Mouse (Mus musculus) cerebellum, adult 8-10 months (tissue): ENCODE data around the gene Ltbp1.

Experiments used
- DNase-seq: peaks from one replicate; pipeline ENCODE4 v3.0.0; 2022

Gene Ltbp1

DNA sequence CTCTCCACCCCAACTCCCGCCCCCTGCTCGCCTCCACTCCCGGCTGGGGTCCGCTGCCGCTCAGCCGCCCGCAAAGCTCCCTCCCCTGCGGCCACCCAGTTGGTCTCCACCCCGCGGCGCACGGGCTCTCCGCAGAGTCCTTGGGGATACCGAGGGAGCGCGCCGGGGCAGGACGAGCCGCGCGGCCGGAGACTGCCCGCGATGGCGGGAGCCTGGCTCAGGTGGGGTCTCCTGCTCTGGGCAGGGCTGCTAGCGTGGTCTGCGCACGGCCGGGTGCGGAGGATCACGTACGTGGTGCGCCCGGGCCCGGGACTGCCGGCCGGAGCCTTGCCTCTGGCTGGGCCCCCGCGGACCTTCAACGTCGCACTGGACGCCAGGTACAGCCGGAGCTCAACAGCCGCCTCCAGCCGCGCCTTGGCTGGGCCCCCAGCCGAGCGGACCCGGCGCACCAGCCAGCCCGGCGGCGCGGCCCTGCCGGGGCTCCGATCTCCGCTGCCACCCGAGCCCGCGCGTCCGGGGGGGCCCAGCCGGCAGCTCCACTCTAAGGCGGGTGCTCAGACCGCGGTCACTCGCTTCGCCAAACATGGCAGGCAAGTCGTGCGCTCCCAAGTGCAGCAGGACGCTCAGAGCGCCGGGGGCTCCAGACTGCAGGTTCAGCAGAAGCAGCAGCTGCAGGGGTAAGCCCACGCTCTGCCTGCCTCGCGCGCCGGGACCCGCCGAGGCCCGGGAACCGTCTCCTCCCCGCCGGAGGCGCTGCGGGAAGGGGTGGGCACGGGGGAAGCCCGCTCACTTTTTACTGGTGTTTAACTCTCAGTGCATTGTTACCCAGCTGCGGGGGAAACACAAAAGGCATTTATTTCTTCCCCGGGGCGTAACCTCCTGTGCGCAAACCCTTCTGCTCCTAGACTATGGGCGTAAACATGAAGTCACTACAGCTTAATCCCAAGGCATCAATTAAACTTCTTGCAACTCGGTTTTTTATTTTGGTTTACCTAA, 615 bp downstream of the Ltbp1 start:
- DNase-seq = no peak

DNA sequence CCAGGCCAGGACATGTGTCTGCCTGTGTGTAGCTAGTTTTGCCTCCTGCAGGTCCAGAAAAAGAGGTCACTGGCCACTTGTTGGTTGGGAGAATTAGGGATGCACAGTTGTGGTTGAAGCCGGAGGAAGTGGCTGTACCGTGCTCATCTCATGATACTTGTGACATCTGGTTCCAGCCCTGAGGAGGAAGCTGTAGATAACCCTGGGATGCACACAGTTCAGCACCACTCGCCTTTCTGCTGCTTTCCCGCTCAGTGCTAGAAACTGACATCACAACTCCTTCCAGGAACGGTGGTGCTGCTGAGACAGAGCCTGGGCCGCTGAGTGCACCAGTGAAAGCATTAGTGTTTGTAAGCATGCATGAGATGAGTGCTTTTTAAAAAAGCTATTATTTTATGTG, 5.6 kb downstream of the Ltbp1 start:
- DNase-seq = no peak

- no peak for DNase-seq
Measured at GRCm38 (mm10) chr17:75013211-75013610, 7.8 kb downstream of the Ltbp1 start.

DNA sequence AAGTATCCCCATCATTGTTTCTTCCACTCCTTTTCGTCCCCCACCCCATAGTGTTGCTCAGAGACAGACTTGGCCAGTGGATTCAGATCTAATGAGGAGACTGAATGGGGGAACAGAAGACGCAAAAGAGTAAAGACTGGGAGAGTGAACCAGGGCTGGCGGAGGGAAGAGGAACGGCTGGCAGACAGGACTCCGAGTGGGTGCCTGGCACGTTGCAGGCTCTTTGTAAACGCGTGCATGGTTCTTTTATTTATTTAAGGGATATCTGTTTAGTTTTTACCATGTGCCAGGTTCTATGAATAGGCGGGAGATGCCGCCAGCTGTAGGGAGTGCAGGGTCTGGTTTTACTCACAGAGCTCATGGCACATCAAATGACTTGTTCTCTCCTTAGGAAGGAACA, 8.5 kb downstream of the Ltbp1 start:
- no peak for DNase-seq

- no peak for DNase-seq
Measured at GRCm38 (mm10) chr17:75014601-75015356, 9.4 kb downstream of the Ltbp1 start.

- DNase-seq = no peak
Measured at GRCm38 (mm10) chr17:75015546-75015945, 10.2 kb downstream of the Ltbp1 start.

DNA sequence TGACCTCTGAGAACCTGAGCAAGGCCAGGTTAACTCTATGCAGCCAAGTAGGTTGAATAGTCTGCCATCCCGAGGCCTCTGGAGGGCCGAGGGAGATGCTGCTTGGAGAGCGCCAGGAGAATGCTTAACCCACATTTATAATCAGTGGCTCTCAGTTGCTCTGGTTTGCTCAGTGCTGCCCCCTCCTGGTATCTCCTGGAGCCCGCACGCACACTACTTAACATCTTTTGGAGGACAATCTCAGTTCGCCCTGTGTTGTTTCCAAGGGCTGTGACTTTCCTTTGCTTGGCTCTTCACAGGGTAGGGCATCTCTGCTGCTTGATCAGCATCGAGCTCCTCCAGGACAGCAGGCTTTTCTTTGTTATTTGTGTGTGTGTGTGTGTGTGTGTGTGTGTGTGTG, 12.1 kb downstream of the Ltbp1 start:
- no peak for DNase-seq

GRCm38 (mm10) chr17:75018142-75018541, 12.8 kb downstream of the Ltbp1 start:
- no peak for DNase-seq

DNA sequence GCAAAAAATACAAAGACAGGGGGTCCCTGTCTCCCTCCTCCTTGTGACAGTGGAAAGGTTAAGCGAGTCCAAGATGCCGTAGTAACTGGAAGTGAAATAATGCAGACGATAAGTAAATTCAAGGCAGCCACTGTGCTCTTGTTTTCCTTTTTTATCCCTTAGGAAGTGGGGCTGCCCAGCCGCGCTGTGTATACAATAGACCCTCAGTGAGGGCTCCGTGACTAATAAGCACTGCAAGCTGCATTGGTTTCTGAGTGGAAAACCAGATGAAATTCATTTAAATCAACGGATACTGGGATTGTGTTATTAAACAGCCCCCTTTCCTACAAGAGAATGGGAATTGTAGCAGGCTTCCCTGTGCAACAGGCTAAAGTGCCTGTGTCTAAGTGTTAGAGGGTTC, 14.7 kb downstream of the Ltbp1 start:
- DNase-seq = no peak

DNA sequence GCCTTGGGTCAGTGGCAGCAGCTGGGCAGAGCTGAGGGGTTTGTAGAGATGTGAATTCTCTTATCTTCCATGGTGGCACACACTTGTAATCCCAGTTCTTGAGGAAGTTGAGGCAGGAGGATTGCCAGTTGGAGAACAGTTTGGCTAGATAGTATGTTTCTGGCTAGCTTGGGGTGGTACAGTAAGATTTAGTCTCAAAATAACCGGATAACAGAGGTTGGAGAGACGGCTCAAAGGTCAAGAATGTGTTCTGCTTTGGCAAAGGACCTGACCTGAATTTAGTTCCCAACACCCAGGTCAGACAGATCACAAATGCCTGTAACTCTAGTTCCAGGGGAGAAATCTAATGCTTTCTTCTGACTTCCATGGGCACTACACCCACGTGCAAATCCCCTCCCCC, 15.3 kb downstream of the Ltbp1 start:
- no peak for DNase-seq

DNA sequence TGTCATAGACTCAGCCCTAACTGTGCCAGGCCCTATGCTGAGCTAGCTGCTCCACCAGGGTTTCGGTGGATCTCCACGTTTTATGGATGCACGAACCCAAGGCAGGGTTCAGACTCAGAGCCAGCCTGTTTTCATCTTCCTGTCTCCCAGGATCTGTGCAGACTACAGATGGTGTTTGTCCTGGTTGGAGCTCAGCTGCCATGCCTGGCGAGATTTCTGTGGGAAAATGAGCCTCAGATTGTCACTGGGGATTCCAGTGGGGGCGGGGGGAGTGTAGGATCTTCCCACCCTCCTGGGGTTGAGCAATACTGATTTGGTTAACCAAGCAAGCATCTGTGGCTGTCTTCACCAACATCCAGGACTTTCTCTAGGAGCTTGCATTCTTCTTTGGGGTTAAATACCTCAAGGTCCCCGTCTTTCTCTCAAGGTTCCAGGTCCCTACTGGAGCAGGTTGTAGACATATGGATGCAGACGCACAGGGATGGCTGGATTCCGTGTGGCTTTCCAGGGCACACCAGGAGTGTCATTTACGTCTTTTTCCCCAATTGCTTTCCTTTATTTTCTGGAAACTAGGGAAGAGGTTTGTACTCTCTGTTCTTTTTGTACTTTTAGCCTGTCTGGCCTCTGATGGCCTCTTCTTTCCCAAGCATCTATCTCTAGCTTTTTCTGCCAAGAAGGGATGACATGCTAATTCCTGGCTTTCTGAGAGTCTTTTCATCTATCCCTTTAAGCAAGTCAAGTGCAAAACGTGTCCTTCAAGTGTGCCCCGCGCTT, 22.2 kb downstream of the Ltbp1 start:
- DNase-seq = no peak

- no peak for DNase-seq
Measured at GRCm38 (mm10) chr17:75033356-75033755, 28.0 kb downstream of the Ltbp1 start.

DNA sequence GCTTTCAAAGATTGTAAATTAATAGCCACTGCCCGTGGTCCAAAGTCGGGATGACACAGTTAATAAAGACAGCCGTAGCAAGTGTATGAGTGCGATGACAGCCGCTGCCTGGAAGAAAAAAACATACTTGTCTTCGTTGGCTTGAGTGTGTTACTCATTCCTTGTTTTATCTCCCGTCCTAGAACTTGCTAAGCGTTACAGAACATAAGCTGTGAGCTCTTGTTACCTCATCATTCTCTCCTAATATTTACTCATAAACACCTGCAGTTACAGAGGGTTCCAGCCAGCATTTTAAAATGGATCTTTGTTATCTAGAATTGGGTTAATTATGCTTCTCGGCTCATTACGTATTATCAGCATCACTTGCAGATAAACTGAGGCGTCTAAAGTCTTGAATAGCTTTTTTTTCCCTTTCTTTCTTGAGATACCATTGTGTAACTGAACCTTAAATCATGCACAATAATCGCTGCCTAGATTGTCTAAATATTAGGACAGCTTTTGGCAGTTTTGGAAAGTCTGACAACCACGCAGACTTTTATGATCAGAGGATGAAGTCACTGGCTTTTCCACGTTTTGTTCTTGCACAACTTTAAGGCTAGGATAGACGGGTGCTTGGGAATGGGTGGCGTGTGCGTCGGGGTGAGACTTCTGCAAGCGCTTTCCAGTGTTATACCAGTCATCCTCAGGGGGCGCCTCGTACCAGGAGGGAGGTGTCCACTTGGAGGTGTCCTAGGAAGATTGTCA, 28.7 kb downstream of the Ltbp1 start:
- DNase-seq = no peak

GRCm38 (mm10) chr17:75036881-75037280, 31.5 kb downstream of the Ltbp1 start:
- DNase-seq = no peak

DNA sequence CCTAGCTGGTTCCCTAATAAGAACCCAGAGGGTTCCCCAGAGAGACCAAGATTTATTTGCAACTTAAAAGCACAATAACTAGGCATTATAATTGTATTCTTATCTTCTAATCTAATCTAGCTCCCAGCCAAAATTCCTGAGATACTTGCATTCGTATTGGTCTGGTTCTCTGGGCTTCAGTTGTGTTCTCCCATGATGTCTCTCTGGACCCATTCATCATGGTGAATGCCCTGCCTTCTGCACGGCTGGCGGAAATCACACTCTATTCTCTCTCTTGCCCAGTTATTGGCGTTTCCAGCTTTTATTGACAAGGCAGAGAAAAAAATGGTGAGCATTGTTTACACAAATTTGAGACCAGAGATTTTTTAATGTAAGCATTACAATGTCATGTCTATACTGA, 33.6 kb downstream of the Ltbp1 start:
- DNase-seq = no peak

DNA sequence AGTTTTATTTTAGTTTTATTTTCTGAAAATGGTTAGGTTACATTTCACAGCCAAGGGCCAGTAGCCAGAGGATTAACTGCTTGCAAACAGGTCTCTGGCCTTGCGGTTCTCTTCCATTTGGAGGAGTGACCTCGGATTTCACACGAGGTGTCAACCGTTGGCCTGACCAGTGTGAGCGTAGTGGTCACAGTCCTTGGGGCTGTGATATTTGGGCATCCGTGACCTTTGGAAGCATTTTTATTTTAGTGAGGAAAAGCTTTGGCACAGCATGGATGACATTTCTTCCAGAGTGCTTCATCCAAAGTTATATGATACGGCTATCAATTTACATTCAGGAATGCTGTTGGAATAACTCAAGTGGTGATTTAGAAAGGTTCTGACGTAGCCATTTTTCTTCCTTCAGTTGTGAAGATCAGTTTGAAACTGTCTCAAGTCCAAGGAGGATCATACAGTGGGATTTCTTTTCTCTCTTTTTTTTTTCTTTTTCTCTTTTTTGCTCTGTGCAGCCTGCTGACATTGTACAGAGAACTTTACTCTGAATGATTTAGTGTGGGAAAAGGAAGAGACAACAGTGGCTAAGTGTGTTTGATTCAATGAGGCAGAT, 44.1 kb downstream of the Ltbp1 start:
- no peak for DNase-seq

DNA sequence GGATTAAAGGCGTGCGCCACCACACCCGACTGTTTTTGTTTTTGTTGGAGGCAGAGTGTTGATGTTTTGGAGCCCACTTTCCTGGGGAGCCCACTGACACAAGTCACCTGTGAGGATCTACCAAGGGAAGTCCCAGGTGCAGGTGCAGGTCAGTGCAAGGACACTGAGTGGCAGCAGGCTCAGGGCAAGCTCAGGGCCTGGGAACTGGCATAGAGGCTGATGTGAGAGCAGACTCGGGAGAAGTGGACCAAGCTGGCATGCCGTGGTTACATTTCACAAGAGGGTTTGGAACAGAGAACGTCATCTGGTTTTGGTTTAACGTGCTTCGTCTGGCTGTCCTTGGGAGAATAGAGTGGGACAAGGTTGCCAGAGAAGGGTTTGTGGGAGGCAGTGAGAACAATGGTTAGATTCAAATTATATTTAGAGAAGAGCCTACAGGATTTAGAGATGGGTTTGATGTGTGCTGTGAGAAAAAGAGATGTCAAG, 46.1 kb downstream of the Ltbp1 start:
- DNase-seq = no peak

- DNase-seq = no peak
Measured at GRCm38 (mm10) chr17:75055235-75055634, 49.9 kb downstream of the Ltbp1 start.

DNA sequence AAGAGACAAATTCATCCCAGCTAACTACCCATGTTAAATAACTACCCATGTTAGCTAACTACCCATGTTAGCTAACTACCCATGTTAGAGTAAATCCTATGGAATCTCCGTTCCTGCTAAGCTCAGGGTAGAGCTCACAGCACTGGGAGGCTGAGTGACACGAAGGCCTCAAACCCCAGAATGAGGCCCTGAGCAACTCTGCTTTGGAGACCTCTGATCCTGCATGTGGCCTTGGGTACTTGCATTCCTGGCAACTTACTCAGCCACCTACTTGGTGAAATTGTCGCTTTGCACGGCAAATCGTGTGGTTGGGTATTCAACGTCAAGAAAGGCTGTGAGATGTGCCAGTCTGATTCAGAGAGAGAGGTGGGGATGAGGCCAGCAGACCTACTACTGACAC, 50.6 kb downstream of the Ltbp1 start:
- DNase-seq = no peak

- DNase-seq = no peak
Measured at GRCm38 (mm10) chr17:75056631-75057030, 51.3 kb downstream of the Ltbp1 start.

GRCm38 (mm10) chr17:75066340-75066739, 61.0 kb downstream of the Ltbp1 start:
- DNase-seq = no peak

DNA sequence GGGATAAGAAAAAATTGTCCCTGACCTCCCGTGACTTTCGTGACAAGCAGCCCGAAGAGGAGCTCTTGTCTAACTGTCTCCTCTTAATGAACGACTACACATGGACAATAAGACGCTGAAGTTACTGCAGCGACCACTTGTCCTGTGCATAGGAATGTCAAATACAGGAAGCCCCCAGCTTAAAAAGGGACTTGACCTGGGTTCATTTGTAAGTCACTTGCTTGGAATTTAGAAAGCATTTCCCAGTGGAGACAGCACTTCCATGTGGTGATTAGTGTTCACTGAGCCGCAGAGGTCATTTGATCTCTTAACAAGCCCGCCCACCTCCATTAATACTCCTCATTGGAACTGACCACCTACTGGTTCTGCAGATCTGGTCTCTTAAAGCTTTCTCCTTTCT, 61.9 kb downstream of the Ltbp1 start:
- no peak for DNase-seq
